In the genomic region with DNA sequence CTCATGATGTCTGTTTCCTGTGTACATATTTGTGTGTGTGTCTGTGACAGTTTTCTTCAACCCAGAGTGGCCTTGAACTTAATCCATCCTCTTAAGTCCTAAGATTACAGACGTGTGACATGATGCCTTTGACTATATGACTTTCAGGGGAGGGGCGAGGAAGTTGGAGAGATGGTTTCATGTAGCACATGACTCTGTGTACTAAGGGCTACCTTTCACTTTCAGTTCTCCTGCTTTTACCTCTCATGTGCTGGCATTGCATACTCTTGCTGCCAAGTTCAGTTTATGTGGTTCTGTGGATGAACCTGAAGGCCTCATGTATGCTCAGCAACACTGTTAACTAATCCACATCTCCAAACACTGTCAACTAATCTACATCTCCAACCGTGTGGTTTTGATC, we compare ENCODE assay signal across 24 mouse cellular contexts. TPM values are rescaled to one million over a fixed set of nuclear protein-coding genes. Genes with fewer than 3 reads are reported as not detected.
DNase-seq lines count a peak whose midpoint lies in the region; ATAC-seq and TF ChIP-seq lines count a peak whose summit lies in the region.
"Had no signal": no experiment of that assay in that cellular context is flagged by ENCODE, and none has a peak within 500 bp of the region (broad histone marks: within the 10 kb centered on the region; RNA-seq: fewer than 3 reads in every experiment).

No protein-coding gene starts in this region.

- H3K4me1 ChIP-seq in intestine, postnatal 0 days (replicated peaks; ENCODE audit: control insufficient read depth, insufficient read depth, low read length), result no peaks in the 10 kb centered on the region
- no peaks in the 10 kb centered on the region for H3K4me1 ChIP-seq in intestine, embryonic 16.5 days (ENCODE audit: control insufficient read depth, insufficient read depth, low read length)
- H3K4me1 ChIP-seq in hindbrain, embryonic 10.5 days (replicated peaks), result no peaks in the 10 kb centered on the region
- H3K4me1 ChIP-seq: embryonic facial prominence, embryonic 12.5 days; forebrain, embryonic 15.5 days; heart, embryonic 15.5 days had no signal

- no peak overlapping the region for H3K4me2 ChIP-seq in intestine, postnatal 0 days (replicated peaks; ENCODE audit: low read depth)
- H3K4me2 ChIP-seq in intestine, embryonic 16.5 days (ENCODE audit: low read depth, low read length), result no peak overlapping the region
- H3K4me2 ChIP-seq: embryonic facial prominence, embryonic 12.5 days; forebrain, embryonic 15.5 days; heart, embryonic 11.5 days; heart, embryonic 15.5 days; hindbrain, embryonic 14.5 days had no signal

- no peaks in the 10 kb centered on the region for H3K27me3 ChIP-seq in intestine, postnatal 0 days (replicated peaks; ENCODE audit: control insufficient read depth, insufficient read depth, low read length)
- no peaks in the 10 kb centered on the region for H3K27me3 ChIP-seq in intestine, embryonic 16.5 days (replicated peaks; ENCODE audit: control insufficient read depth, insufficient read depth, low read length)
- H3K27me3 ChIP-seq in hindbrain, embryonic 10.5 days (ENCODE audit: insufficient read depth, poor library complexity, severe bottlenecking), result no peaks in the 10 kb centered on the region
- H3K27me3 ChIP-seq: embryonic facial prominence, embryonic 12.5 days; forebrain, embryonic 15.5 days; heart, embryonic 15.5 days; Patski had no signal

- peak; percentile 38 for DNase-seq in induced T-regulatory cell, adult 2 months (ENCODE audit: low read depth)
- peak; percentile 15 for DNase-seq in naive thymus-derived CD4-positive, alpha-beta T cell, adult 2 months (ENCODE audit: low read depth)
- DNase-seq in hindbrain, embryonic 10.5 days (ENCODE audit: low spot score), result no peak
- no peak for DNase-seq in left cerebral cortex, postnatal 36 days (ENCODE audit: low spot score in 2 of 2)
- DNase-seq in thymus, postnatal 14 days, result no peak
- DNase-seq: adrenal gland, adult 2 months; adrenal gland, postnatal 25 days; cerebellum, adult 2 months; cerebellum, postnatal 10 days; gastrocnemius, postnatal 36 days; heart, adult 2 months; heart, postnatal 14 days had no signal

- TF ChIP-seq CTCF in intestine, postnatal 0 days (IDR thresholded peaks at IDR 0.05; ENCODE audit: low read depth), result no peak

- H3K36me3 ChIP-seq in intestine, postnatal 0 days (ENCODE audit: control insufficient read depth, insufficient read depth), result peaks cover 70% of the 10 kb centered on the region
- peaks cover 5% of the 10 kb centered on the region; the same call in 1 of the 2 replicates for H3K36me3 ChIP-seq in intestine, embryonic 16.5 days (ENCODE audit: control insufficient read depth, insufficient read depth, low read length)
- H3K36me3 ChIP-seq in hindbrain, embryonic 10.5 days, result peaks cover 97% of the 10 kb centered on the region

- no peak overlapping the region for H3K27ac ChIP-seq in intestine, postnatal 0 days (ENCODE audit: low read depth, low read length)
- no peak overlapping the region for H3K27ac ChIP-seq in intestine, embryonic 16.5 days (ENCODE audit: low read length)
- no peak overlapping the region for H3K27ac ChIP-seq in hindbrain, embryonic 10.5 days
- H3K27ac ChIP-seq: embryonic facial prominence, embryonic 12.5 days; forebrain, embryonic 15.5 days; heart, adult 2 months; heart, embryonic 15.5 days; hindbrain, embryonic 14.5 days had no signal

- WGBS in intestine, postnatal 0 days, result 59% methylated on average over 3 of the region's 3 CpGs
- WGBS in intestine, embryonic 16.5 days, result 76% methylated on average over 3 of the region's 3 CpGs
- WGBS in hindbrain, embryonic 10.5 days, result 90% methylated on average over 3 of the region's 3 CpGs

- intact Hi-C loops in left cerebral cortex, postnatal 36 days (cut with DNase I), result no loop called here

- peak; percentile 43; the same call in 1 of the 2 replicates for ATAC-seq in intestine, postnatal 0 days
- ATAC-seq in intestine, embryonic 16.5 days, result no peak
- peak; percentile 84 for ATAC-seq in CD4-positive, CD25-positive, alpha-beta regulatory T cell, adult 4 months
- ATAC-seq: forebrain, embryonic 15.5 days; Patski had no signal

- H3K9ac ChIP-seq in intestine, postnatal 0 days (ENCODE audit: low read depth, low read length), result no peak overlapping the region
- H3K9ac ChIP-seq in intestine, embryonic 16.5 days (ENCODE audit: low read depth, low read length), result no peak overlapping the region
- H3K9ac ChIP-seq: embryonic facial prominence, embryonic 12.5 days; forebrain, embryonic 15.5 days; heart, embryonic 15.5 days; hindbrain, embryonic 14.5 days had no signal

- H3K4me3 ChIP-seq in intestine, postnatal 0 days (ENCODE audit: low read depth, low read length), result no peak overlapping the region
- H3K4me3 ChIP-seq in intestine, embryonic 16.5 days (ENCODE audit: low read length), result no peak overlapping the region
- no peak overlapping the region for H3K4me3 ChIP-seq in hindbrain, embryonic 10.5 days
- H3K4me3 ChIP-seq: embryonic facial prominence, embryonic 12.5 days; forebrain, embryonic 15.5 days; heart, adult 2 months; heart, embryonic 15.5 days had no signal

- H3K9me3 ChIP-seq in intestine, postnatal 0 days (ENCODE audit: control insufficient read depth), result no peaks in the 10 kb centered on the region
- H3K9me3 ChIP-seq in intestine, embryonic 16.5 days (ENCODE audit: control insufficient read depth, low read length), result no peaks in the 10 kb centered on the region
- no peaks in the 10 kb centered on the region for H3K9me3 ChIP-seq in hindbrain, embryonic 10.5 days
- H3K9me3 ChIP-seq: embryonic facial prominence, embryonic 12.5 days; forebrain, embryonic 15.5 days; heart, embryonic 15.5 days had no signal

RNA-seq across cellular contexts. Expression of a gene that starts 16.1 kb away (rescaled TPM):
- polyA plus RNA-seq in intestine, postnatal 0 days (2015; fragmentation: Nextera tagmentation; extraction: Ambion mirVana), result 39.0 and 40.1 TPM in 2 replicates
- polyA plus RNA-seq in intestine, embryonic 16.5 days (2015; fragmentation: Nextera tagmentation; extraction: Ambion mirVana), result 58.7 and 59.2 TPM in 2 replicates
- polyA plus RNA-seq in CD4-positive, CD25-positive, alpha-beta regulatory T cell, adult 4 months (2017; shearing (Covaris generic)), result 100 to 1,000 TPM; 139 to 141 TPM
- polyA plus RNA-seq in hindbrain, embryonic 10.5 days (2016; fragmentation: Nextera tagmentation; extraction: Ambion mirVana), result 56.0 and 71.0 TPM in 2 replicates
- 10 to 100 TPM; 74.2 to 97.1 TPM for total RNA-seq in left cerebral cortex, postnatal 36 days (2021)

RNA-seq across cellular contexts. Expression of a gene that starts 16.5 kb away (rescaled TPM):
- 2.1 and 2.7 TPM in 2 replicates for polyA plus RNA-seq in intestine, postnatal 0 days (2015; fragmentation: Nextera tagmentation; extraction: Ambion mirVana)
- polyA plus RNA-seq in intestine, embryonic 16.5 days (2015; fragmentation: Nextera tagmentation; extraction: Ambion mirVana), result 5.9 and 7.8 TPM in 2 replicates
- polyA plus RNA-seq in CD4-positive, CD25-positive, alpha-beta regulatory T cell, adult 4 months (2017; shearing (Covaris generic)), result 1 to 10 TPM; 1.5 to 2.8 TPM
- polyA plus RNA-seq in hindbrain, embryonic 10.5 days (2016; fragmentation: Nextera tagmentation; extraction: Ambion mirVana), result 13.3 and 16.6 TPM in 2 replicates
- total RNA-seq in left cerebral cortex, postnatal 36 days (2021), result 1 to 10 TPM; 1.1 TPM
- polyA plus RNA-seq: adrenal gland, adult 2 months had no signal

RNA-seq across cellular contexts. Expression of a gene that starts 35.0 kb away (rescaled TPM):
- not detected in 2 replicates for polyA plus RNA-seq in intestine, postnatal 0 days (2015; fragmentation: Nextera tagmentation; extraction: Ambion mirVana)
- polyA plus RNA-seq in intestine, embryonic 16.5 days (2015; fragmentation: Nextera tagmentation; extraction: Ambion mirVana), result not detected in 2 replicates
- polyA plus RNA-seq in CD4-positive, CD25-positive, alpha-beta regulatory T cell, adult 4 months (2017; shearing (Covaris generic)), result not detected
- not detected in 2 replicates for polyA plus RNA-seq in hindbrain, embryonic 10.5 days (2016; fragmentation: Nextera tagmentation; extraction: Ambion mirVana)
- under 1 TPM; 0.27 to 0.39 TPM for total RNA-seq in left cerebral cortex, postnatal 36 days (2021)
- total RNA-seq: adrenal gland, adult 2 months; common myeloid progenitor, adult 5-6 weeks; gastrocnemius, postnatal 36 days; heart, adult 2 months; heart, postnatal 14 days; hematopoietic stem cell, adult 5-6 weeks had no signal
- polyA plus RNA-seq: adrenal gland, adult 2 months; embryonic facial prominence, embryonic 12.5 days; heart, adult 2 months; heart, embryonic 11.5 days; heart, embryonic 15.5 days; intestine, embryonic 14.5 days; Patski had no signal

Comparison
In these comparisons a context has a peak if more than half of its experiments do, and no peak if none do; other contexts are left out.
1. DNase-seq: peak in induced T-regulatory cell, adult 2 months (single experiment) and naive thymus-derived CD4-positive, alpha-beta T cell, adult 2 months (single experiment); none in hindbrain, embryonic 10.5 days (single experiment), left cerebral cortex, postnatal 36 days (0 of 2) and thymus, postnatal 14 days (single experiment).